Mouse (Mus musculus) gastrocnemius, postnatal 36 days (tissue): ENCODE measurements around the gene Tmem132d. TPM values are rescaled to one million over a fixed set of nuclear protein-coding genes. Genes with fewer than 3 reads are reported as not detected.
"Not testable (repeated sequence)": the region's sequence is repeated elsewhere in the genome, so short reads cannot be mapped to it uniquely, and the experiment has no call there.

Source experiments
- DNase-seq, 2 experiments: peaks; one replicate each; pipeline ENCODE4 v3.0.0; 2022
- intact Hi-C: fragments of 180-260 bp; cut with DNase I; formaldehyde crosslinking; loops from one replicate; pipeline ENCODE4 v1.15.1; 2025
- total RNA-seq, 2 experiments: library from RNA; stranded (reverse); gene quantifications; 2 replicates each; pipeline ENCODE4 v1.2.3; 2021

Tmem132d gene
- total RNA-seq, 2 experiments from 2014 or later: 0.05 TPM; not detected in 1

DNA sequence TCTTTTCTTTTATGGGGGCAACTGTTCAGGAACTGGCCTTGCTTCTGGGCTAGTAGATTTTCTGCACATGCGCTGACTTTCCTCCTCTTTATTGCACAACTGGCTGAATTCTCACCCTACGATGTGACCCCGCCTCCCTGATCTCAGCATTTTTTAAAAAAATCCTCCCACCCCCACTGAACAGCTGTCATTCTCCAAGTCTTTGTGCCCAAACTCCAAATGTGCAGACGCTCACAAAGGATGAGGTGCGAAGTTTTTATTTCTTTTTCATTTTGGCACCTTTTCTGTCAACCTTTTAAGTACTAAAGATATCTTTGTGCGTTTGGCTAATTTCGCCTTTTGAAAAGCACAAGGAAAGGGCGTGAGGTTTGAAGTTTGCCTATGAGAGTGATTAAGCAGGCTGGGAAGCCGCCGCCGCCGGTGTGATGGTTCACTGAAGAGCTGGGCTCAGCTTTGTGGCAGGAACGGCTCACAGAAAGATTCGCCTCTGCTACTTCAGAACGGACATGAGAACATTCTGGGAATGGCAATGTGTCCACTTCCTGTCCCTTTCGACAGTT is 478.6 kb downstream of the Tmem132d start:
- intact Hi-C loops: no loop called here
- no peak for DNase-seq

DNA sequence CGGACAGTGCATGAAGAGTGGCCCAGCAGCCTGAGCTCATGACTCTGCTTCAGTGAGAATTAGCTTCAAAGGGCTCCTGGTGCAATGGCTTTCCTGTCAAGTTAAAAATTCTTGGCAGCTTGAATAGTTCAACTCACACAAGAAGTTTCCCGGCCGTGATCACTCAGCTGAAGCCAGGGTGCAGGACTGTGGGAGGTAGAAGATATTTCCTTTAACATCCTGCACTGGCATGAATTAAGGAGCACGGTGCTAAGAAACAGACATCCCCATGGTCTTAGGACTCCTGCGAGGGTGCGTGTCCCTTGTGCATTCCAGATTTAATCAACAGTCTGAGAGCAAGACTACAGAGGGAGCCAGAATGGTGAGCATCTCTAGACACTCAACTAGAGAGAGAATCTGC is 480.1 kb downstream of the Tmem132d start:
- intact Hi-C loops: no loop called here
- DNase-seq: no peak

DNA sequence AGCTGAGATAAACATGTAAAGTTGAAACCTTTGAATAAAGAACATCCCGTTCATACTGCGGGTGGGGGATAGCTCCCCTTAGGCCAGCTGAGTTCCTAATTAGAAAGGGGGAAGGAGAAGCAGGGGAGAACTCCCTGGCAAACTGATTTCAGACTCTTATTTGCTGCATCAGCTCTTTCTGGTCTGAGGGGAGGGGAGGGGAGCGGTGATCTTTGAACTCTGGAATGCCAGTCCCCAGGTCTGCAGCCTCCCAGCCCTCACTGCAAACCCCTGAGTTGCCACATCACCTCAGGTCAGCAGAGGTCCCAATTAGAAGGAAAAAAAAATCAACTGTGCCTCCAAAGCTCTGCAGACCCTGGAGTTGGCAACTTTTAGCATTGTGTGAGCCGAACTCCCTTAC is 482.3 kb downstream of the Tmem132d start:
- intact Hi-C loops: no loop called here
- no peak for DNase-seq

DNA sequence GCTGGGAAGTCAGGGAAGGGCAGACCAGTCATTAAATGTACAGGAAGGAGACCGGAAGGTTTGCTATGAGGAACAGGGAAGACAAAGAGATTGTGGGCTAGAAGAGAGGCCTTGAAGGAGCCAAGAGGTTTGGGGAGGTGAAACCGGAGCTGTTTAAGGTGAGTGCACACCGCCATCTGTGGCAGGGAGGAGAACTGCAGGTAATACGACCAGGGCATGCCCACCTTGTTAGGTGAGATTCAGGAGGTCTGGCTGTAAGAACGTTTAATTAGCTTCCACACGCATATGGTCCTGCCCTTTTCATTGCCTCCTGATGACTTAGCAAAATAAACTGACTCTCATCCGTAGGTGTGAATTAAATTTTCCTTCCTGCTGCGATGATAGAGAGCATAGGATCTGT is 485.6 kb downstream of the Tmem132d start:
- intact Hi-C loops: no loop called here
- DNase-seq: no peak

DNA sequence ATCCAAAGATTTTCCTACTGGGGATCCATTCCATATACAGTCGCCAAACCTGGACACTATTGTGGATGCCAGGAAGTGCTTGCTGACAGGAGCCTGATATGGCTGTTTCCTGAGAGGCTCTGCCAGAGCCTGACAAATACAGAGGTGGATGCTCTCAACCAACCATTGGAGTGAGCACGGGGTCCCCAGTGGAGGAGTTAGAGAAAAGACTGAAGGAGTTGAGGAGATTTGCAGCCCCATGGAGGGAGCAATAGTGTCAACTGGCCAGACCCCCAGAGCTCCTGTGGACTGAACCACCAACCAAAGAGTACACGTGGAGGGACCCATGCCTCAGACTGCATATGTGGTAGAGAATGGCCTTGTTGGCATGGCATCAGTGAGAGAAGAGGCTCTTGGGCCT is 490.7 kb downstream of the Tmem132d start:
- intact Hi-C loops, DNase-seq: not testable (repeated sequence)

DNA sequence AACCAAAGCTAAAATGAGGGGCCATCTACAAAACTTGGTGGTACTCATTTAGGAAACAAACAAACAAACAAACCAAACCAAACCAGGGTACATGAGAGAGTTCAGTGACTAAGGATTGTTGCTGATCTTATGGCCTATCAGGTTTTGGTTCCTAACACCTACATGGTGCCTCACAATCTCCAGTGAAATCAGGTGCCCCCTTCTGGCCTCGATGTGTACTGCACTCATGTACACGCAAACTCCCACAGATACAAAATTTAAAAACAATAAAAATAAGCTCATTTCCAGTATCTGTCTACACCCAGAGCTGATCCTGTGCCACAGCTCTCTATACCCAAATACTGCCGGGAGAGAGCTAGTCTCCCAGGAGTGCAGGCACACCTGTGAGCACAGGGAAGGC is 495.0 kb downstream of the Tmem132d start:
- no peak for DNase-seq
- intact Hi-C loops: no loop called here

DNA sequence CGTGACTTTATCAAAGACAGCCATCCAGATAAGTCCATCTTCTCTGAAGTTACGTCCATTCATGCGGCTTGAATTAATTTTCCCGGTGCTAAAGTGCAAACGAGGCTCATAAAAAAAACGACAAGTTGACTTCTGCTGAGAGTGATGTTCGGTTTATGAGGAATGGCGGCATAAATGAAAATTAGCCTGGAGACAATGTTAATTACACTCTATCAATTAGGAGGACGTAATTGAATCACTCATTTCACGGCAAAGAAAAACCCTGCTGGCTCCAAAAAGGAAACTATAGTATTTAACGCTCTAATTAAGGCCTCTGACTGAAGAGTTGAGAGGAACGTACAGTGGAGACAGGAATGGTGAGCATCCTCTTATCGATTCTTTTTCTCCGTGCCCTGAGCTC is 503.2 kb downstream of the Tmem132d start:
- no peak for DNase-seq
- intact Hi-C loops: no loop called here

DNA sequence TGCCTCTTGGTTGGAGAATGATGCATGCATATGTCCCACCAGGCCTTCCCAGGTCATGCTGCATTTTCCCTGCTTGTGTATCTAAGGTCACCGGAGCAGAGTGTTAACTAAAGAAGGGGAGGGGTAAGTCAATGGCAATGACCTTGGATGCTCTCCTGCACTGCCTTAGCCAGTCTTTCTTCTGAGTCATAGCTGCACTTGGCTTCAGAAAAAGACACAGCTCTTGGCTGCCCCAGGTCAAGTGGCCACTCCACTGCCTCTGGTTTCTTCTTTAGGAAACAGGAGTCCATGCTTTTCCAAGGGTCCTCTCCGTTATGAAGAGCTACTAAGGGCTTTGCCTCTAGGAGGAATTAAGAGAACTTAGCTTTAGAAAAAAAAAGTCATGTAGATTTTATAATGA is 506.2 kb downstream of the Tmem132d start:
- no peak for DNase-seq
- intact Hi-C loops: no loop called here

DNA sequence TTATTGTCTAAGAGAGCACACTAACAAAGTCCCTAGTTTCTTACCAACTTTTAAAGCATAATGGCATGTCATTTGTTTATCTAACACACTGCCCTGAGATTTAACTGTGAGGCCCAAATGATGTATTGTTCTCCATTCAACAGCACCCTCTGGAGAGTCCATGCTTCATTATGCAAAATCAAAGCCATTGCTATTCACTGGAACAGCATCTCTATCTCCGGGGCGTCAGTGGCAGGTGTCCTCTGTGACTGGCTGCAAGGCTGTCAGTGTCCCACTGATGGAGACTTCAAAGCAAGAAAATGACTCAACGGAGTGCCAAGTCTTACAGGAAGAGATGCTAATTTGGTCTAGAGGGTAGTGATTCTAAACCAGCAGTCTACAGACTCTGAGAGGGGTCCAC is 508.8 kb downstream of the Tmem132d start:
- no peak for DNase-seq
- intact Hi-C loops: no loop called here

DNA sequence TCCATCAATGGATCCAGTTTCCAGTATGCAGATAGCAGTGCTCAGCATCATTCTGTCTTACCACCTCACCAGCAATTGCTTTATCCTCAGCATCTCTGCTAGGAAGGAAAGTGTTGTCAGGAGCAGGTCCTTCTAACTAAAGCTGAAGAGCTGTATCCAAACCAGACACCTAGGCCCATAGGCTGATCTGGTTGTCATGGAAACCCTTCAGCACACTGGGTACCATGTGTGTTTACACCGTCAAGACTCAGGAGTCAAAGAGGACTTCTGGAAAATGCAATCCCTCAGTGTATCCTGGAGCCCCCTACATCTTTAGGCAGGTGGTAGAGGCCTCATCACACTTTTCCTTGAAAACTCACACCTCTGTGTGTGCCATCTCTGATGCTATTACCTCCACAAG is 513.7 kb downstream of the Tmem132d start:
- intact Hi-C loops: no loop called here
- DNase-seq: no peak

DNA sequence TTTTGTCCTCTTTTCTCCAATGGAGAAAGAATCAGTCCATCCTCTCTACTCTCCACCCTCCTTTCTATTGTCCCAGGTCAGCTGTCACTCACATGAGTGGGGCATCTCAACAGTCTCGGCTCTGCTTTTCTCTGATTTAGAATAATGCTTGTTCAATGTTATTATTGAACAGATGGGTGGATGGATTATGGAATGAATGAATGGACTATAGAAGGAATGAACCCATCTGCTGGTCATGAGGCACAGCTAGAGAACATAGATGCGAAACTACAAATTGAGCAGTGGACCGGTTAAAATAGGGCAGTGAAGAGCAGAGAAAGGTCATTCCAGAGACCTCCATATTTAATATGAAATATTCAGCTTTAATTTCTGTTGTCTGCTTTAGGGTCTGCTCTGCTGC is 514.5 kb downstream of the Tmem132d start:
- DNase-seq: no peak
- intact Hi-C loops: no loop called here

DNA sequence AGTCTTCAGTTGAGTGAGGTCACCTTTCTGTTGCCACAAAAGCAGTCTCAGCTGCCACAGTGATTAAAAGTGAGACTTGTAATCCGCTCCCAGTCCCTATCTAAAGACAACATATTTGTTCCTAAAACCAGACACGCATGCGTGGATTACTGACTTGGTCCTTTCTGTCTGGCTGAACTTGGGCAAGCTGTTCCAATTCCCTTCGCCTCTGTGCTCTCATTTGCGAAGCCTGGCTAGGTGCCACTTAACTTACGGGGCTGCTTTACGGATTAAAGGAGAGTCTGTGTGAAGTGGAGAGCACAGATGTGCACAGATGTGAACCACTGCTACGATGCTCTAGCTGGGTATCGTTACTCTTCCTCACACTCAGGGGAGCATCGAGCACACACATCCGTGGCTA is 518.7 kb downstream of the Tmem132d start:
- intact Hi-C loops: no loop called here
- no peak for DNase-seq

DNA sequence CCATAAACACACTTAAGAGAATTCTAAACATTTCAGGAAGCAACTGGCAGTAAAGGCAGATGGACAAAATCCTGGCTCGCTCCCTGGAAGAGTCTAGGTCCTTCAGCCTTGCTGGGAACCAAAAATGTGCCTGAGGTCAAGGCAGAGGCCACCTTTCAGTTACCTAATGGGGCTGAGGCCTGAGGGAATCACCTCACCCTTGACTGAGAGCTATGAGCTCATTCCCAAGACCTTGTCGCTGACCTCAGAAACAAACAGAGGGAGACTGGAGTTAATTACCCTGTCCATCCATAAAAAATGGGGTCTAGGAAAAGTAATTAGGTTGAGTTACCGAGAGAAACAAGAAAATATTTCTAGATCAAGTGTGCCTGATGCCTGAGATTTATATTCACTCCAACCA is 521.3 kb downstream of the Tmem132d start:
- intact Hi-C loops: no loop called here
- no peak for DNase-seq

DNA sequence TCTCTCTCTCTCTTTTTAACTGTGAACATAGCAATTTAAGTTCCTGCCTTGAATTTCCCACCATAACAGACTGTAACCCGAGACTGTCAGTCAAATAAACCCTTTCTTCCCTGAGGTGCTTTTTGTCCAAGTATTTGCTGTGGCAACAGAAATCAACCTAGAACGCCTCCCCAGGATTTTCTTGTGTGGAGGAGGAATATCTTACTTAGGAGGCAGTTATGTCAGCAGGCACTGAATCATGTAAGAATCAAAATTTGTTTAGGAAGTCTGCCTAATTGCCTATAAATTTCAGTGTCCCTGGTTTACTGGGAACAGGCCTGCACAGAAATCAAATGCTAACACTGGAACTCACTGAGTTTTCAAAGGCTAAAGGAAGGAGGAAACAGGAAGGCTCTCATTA is 522.5 kb downstream of the Tmem132d start:
- no peak for DNase-seq
- intact Hi-C loops: no loop called here

DNA sequence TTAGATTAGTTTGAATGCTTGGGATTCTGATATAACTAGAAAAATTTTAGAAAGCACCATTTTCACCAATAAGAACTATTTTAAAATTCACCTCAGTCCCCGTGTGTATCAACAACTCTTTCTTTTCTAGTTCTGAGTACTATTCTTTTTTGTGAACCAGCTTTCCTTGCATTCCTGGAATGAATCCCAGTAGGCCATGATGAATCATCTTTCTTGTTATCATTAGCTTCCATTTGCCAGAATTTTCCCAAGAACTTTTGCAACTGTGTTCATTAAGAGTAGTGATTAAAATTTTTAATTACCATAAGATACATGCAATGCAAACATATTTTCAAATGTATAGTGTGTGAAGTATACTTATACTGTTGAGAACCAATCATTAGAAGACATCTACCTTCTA is 537.7 kb downstream of the Tmem132d start:
- no peak for DNase-seq
- intact Hi-C loops: no loop called here

DNA sequence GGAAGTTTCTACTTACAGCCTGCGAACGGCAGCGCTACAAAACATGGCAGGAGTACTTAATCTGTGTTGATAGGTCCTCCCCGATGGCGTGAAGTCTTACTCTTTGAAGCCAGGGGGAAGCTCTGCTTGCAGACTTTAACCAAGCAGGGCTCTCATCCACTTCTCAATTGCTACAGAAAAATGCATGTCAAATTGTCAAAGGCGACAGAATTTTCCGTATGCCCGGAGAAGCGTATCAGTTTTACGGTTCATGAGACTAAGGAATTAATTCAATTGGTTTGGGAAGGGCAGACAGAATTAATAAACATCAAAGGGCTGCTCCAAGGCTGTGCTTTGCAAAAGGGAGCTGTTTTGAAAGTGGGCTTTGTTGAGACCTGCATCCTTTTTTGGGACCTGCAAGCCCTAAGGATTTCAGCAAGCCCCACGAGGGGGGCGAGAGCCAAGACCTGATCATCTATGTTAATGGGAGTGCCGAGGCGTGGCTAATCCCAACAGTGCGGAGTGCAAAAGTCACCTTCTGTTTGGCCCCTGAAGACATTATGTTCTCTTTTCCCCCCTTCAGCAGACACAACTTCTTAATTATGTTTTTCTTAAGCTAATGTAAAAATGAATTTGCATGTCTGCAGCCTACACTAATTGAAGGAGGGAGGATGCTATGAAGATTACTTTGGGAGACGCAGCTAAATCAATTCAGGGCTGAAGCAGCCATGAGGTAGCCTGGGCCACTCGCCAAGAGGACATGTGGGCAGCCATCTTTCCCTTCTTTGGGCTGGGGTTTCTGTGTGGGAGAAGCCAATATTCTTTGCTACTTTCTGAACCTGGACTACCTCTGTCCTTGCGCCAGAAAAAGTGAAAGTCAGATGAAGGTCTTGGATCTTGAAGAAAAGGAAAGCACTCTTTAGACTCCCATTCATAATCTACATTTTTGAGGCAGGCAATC is 547.0 kb downstream of the Tmem132d start:
- DNase-seq: no peak
- intact Hi-C loops: no loop called here

DNA sequence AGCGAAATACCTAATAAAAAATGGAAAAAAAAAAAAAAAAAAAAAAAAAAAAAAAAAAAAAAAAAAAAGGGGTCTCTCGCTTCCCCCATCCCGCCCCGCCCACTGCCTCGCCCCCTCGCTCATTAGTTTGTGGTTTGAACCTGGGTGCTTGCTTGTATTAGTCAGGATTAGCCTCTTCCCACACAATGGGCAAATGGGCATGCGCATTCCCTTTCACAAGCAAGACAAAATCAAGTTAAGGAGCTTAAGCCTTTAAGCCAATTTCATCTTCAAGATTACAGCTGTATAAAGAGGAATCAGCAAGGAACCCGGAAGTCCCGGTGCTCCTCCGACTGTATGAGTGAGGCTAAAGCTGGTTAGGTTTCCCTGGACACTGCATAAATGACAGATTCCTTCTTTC is 549.9 kb downstream of the Tmem132d start:
- no peak for DNase-seq
- intact Hi-C loops: no loop called here

DNA sequence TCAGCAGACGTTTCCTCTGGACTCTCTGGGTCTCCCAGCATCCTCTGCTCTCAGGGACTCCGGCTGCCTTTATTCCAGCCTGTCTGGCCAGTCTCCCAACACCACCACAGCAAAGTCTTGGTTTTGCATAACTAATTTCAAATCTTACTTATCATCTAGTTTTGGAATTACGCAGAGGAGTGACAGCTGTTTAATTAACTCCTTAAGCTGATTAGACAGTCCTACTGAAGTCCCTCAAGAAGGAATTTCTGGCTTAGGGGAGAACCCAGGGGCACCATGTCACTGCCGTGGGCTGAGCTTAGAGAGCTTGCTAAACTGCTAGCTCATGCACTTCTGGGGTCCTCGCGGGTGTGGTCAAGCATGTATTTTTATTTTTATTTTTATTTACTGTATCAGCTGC is 558.4 kb downstream of the Tmem132d start:
- intact Hi-C loops: no loop called here
- no peak for DNase-seq

DNA sequence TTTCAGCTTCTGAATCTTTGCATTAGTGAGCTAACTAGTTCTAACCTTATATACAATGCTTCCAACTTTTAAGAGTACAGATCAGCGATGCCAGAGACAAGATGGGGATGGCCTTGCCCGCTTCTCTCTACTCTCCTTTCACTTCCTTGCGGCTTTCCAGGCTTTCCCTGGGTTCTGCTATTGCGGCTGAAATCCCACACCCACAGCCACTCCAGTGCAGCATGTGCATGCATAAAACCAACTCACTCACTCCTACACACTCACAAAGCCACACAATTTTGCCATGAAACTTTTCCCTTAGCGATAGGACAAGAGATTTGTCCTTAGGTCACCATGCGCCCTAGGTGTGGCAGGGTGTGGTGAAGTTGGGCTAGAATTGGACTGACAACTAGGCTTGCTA is 567.7 kb downstream of the Tmem132d start:
- intact Hi-C loops: no loop called here

DNA sequence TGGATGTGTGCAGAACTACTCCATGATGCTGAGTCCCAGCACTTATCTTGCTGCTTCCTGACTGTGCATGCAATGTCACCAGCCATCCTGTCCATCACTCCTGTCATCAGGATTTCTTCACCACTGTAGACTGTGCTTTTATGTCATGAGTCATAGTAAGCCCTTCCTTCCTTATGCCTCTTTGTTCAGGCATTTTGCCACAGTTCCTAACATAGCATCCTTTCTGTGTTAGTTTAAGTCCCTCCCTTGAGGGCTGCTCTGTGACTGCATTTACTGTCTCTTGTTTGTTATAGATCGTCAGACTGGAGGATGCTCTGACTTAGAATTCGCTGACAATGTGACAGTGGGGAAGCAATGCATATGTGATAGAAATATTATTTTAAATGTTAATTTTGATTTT is 573.2 kb downstream of the Tmem132d start:
- no peak for DNase-seq
- intact Hi-C loops: no loop called here

More for the DNA sequence above, 567.7 kb downstream of the Tmem132d start:
- DNase-seq: no peak

DNA sequence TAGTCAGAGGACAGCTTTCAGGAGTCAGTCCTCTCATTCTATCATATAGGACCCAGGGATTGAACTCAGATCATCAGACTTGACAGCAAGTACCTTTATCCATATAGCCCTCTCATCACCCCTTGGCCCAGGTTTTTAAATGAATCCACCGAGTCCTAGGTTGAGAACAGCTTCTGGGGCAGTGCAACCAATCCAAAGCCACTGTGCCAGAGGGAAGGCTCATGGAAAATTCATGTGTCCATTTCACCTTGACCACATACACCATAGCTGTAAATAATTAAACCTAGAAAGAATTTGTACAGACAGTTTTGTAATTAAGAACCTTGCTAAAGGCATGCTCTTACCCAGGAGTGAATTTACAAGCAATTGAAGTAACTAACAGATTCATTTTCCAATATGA is 580.6 kb downstream of the Tmem132d start:
- DNase-seq: no peak
- intact Hi-C loops: no loop called here

DNA sequence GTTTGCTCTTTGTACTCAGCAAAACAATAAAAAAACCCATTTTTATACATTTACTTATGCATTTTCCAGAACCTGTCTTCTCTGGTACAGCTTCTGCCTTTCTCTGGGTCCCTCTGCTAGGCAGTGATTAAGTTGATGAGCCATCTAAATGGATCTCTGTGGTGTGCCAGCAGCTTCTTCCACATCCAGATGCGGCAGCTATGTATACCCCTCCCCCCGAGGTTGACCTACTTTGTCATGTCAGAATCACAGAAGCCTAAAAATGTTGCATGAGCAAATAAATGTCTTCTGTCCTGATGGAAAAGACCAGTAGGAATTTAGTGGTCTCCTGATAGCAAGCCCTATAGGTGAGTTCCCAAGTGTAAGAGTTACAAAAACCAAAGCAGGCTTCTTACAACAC is 601.1 kb downstream of the Tmem132d start:
- no peak for DNase-seq
- intact Hi-C loops: no loop called here
